Mouse (Mus musculus) gastrocnemius, postnatal 4 days (tissue): ENCODE data around the gene Ndrg2. TPM values are rescaled to one million over a fixed set of nuclear protein-coding genes. Genes with fewer than 3 reads are reported as not detected.
"Not testable (repeated sequence)": the region's sequence is repeated elsewhere in the genome, so short reads cannot be mapped to it uniquely, and the experiment has no call there.

ENCODE experiments used
- DNase-seq, 2 experiments: peaks; one replicate each; pipeline ENCODE4 v3.0.0; 2021 to 2022; ENCODE audit warnings: low spot score in 2 of 2, mixed read lengths in 2 of 2
- long read RNA-seq, 2 experiments: library from polyadenylated mRNA; stranded (forward); transcript quantifications; one replicate each; pipeline ENCODE4 v2.0.0; 2021
- total RNA-seq, 2 experiments: library from RNA; stranded (reverse); gene quantifications; 2 replicates each; pipeline ENCODE4 v1.2.3; 2021

Gene Ndrg2
- 100 to 1,000 TPM; 315 to 500 TPM for total RNA-seq
- long read RNA-seq, experiment 1, transcript Ndrg2-202 (15 exons, 2,103 nt), result minor isoform, 33 of 683 reads
- long read RNA-seq, experiment 1, transcript Ndrg2-201 (16 exons, 2,099 nt), result major isoform, 190 of 683 reads
- long read RNA-seq, experiment 1, partial matches to known transcripts, result 26 of 683 reads
- long read RNA-seq, experiment 1, other reads (novel, unspliced or antisense), result 434 of 683 reads
- long read RNA-seq, experiment 2, transcript Ndrg2-202 (15 exons, 2,103 nt), result minor isoform, 39 of 783 reads
- long read RNA-seq, experiment 2, transcript Ndrg2-201 (16 exons, 2,099 nt), result major isoform, 187 of 783 reads
- long read RNA-seq, experiment 2, partial matches to known transcripts, result 32 of 783 reads
- long read RNA-seq, experiment 2, other reads (novel, unspliced or antisense), result 525 of 783 reads

DNA sequence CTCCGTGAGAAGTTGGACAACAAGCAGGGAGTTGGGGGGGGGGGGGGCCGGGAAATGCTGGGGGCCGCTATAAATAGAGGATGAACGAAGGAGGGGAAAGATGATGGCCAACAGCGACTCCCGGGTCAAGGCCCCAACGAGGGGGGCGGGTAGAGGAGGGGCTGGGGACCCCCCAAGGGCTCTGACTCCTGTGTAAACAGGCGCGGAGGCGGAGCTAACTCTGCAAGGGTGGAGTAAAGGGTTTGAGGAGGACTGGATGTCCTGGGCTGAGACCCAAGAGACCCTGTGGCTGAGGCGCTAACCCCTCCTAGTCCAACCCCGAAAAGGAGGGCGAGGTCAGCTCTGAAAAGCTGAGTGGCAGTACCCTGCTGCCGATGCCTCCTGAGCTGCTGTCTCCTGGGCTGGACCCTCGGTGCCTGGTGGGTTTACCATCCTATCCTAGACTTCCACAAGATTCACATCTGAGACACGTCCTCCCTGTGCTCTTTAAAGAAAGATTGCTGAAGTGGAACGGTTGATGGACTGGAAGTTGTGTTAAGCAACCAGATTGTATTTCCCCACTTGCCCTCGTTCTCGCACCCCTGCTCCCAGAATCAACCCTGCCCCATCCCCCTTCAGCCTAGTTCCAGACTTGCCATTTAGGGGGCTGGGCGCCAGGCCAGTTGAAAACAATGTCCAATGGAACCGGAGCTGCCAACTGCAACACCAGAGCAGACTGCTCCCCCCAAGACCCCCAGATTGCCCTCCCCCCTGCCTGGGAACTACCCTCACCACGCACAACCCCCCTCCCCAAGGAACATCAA lies at the start of gene Ndrg2:
Gene Ndrg2, minus strand, starts transcription at position 199 of the 803 bp plus-strand sequence.
- DNase-seq, result peak; percentile 36 to 74

DNA sequence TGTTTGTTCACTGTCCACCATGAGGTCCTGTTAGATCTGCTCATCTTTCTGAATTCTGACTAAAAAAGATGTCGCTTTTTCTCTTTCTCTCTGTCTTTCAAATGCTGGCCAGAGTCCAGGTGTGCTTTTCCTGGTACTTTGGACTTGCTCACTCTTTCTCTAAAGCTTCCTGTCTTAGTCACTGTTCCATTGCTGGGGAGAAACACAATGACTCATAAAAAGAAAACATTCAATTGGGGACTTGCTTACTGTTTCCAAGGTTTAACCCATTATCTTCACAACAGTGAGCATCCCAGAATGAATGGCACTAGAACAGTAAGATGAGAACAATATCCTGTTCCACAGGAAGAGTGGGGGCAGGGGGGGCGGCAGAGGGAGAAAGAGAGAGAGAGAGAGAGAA lies 46.4 kb upstream of the Ndrg2 start:
- DNase-seq, result no peak

DNA sequence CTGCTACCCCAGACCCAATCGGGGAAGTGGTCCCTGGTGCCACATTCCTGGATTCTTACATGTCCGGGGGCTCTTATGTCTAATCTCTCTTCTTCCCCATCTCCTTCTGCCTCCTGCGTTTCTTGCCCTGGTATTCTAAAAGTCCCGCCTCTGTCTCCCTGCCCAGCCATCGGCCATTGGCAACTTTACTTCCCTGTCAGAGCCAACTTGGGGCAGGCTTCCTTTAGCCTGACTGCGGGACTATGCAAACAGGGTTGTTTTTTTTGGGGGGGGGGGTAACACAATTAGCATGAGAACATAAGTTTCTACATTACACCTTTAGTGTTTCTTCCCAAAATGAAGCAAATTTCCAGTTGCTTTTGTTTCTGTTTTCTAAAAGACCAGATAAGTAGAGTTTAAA lies 29.4 kb upstream of the Ndrg2 start:
- no peak for DNase-seq

DNA sequence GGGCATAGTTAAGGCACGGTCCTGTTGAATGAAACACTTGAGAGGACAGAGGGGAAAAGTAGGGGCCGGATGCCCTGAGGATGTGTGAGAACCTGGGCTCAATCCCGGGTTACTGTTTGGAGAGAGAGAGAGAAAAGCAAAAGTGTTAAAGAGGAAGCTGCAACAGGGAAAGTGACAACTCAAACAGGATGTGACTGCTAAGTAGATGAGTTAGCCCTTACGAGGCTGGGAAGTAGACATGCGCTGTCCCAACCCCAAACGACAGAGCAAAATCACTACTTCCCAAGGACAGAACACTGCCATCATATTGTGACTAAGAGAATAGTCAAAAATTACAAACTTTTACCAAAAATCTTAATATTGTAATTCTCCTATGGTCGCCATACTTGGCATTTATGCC lies 28.3 kb upstream of the Ndrg2 start:
- DNase-seq, result no peak

DNA sequence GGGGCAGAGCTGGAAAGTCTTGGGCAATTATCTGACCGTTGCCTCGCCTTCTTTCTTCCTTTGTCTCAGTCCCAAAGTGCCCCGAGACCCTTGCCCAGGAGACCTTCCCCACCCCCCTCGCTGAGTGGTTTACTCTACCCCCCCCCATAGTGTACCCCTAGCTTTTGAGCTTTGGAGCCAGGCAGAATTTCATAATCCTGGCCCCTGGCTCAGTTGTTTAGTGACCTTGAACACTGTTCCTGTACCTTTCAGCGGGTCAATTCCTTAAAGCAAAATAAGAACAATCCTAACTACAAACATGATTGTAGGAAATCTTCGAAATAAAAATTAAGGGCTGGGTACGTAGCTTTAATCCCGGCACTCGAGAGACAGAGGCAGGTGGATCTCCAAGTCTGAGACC lies 27.6 kb upstream of the Ndrg2 start:
- no peak for DNase-seq

GRCm38 (mm10) chr14:51940944-51941560 lies 27.1 kb upstream of the Ndrg2 start:
- DNase-seq, result no peak

- DNase-seq, result no peak
Observed at GRCm38 (mm10) chr14:51939005-51939404, 25.0 kb upstream of the Ndrg2 start.

- DNase-seq, result no peak
Observed at GRCm38 (mm10) chr14:51932092-51933020, 18.4 kb upstream of the Ndrg2 start.

GRCm38 (mm10) chr14:51930824-51931223 lies 16.9 kb upstream of the Ndrg2 start:
- peak in 1 of 2 experiments; percentile 61 for DNase-seq

GRCm38 (mm10) chr14:51929968-51930367 lies 16.0 kb upstream of the Ndrg2 start:
- no peak for DNase-seq

DNA sequence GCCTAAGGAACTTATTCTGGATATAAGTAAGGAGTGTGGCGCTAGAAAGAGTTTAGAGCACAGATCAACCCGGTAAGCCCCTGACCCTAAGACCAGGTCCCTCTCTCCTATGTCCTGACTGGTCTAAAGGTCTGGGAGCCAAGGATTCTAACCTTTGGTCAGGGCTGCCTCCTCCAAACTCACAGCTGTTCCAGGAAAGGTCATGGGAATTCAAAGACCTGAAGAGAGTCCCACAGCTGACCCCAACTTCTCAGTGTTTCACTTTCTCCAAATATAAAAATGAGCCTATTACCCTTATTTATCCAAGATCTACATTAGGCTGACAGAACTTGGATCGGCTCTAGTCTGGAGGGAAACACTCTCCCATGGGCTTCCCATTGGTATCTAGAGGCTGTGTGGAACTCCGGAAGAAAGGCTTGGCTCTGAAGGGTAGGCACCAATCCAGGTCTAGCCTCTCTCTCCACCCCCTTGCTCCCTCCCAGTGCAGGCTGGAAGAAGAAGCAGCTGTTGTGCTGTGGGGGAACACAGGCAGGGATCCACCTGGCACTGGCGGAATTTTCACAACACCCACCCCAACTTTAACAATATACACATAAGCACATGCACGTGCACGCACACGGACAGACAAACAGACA lies 15.5 kb upstream of the Ndrg2 start:
- peak in 1 of 2 experiments; percentile 65 for DNase-seq

DNA sequence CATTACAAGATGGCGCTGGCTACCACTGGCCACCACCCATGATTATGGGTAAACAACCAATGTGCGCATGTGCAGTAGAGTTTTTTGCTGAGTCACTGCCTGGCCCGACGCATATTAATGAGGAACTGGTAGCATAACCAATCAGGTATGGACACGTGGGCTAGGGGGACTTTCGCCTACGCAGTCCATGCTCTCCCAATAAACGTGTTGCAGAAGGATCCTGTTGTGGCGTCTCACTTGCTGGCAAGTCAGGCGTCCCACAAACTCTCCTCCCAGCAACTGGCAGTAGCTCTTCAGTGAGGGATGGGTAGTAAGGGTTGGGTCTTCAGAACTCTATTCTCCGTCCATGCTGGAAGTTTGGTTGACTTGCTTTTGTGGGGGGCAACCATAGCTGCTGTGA lies 13.0 kb upstream of the Ndrg2 start:
- DNase-seq, result not testable (repeated sequence)

GRCm38 (mm10) chr14:51923492-51923891 lies 9.5 kb upstream of the Ndrg2 start:
- no peak for DNase-seq

GRCm38 (mm10) chr14:51922910-51923309 lies 9.0 kb upstream of the Ndrg2 start:
- DNase-seq, result no peak

DNA sequence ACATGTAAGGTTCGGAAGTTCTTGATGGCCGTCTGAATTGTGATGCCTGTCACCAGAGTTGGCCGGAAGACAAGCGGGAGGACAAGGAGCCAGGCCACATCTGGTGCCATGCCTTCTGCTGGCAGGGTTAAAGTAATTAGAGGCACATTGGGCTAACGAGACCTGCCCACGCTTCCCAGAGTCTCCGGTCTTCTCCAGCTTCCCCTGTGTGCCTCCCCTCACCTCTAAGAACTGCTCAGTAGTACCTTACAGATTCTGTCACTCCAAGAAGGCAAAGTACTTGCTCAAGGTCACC lies 8.6 kb upstream of the Ndrg2 start, which contains the start of gene Rnase13:
Gene Rnase13, minus strand, starts transcription at position 203 of the 295 bp plus-strand sequence.
- no peak for DNase-seq

- DNase-seq, result peak in 1 of 2 experiments; percentile 50
Observed at GRCm38 (mm10) chr14:51921759-51922570, 8.0 kb upstream of the Ndrg2 start.

DNA sequence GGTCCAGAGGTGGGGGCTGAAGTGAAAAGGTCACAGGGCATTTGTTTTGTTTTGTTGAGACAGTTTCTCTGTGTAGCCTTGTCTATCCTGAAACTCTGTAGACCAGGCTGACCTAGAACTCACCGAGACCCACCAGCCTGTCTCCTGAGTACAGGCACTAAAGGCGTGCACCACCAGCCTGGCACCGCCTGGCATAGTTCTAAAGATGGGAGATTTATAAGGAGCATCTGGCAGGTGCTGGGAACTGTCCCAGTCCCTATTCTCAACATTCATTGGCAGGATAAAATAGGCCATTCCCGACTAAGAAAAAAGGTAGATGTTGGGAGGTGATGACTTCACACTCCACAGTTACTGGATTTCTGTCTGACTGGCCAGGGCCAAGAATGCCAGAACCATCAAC lies 5.0 kb upstream of the Ndrg2 start:
- DNase-seq, result no peak

GRCm38 (mm10) chr14:51918125-51918524 lies 4.2 kb upstream of the Ndrg2 start, which contains the start of gene Tppp2:
Gene Tppp2, plus strand, starts transcription at chr14:51918425.
- no peak for DNase-seq

DNA sequence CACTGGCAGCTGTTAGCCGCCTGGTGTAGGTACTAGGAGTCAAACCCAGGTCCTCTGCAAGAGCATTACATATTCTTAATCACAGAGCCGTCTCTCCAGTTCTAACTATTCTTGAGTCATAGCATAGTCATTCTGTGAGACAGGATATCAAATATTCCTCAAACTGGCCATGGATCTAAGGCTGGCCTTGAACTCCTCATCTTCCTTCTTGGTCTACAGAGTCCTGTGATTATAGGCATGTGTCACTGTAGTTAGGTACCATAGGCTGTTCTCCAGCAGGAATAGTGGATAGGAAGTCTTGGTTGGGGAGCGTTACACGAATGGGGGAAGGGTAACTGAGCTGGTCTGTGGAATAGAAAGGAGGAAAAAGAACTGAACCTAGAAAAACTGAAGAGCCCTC lies 2.6 kb upstream of the Ndrg2 start:
- no peak for DNase-seq
